Mouse (Mus musculus): ENCODE measurements around the gene Drc1. TPM values are rescaled to one million over a fixed set of nuclear protein-coding genes. Genes with fewer than 3 reads are reported as not detected.

Drc1 gene
- polyA plus RNA-seq (2014; fragmentation: Nextera tagmentation; extraction: Ambion mirVana) = 0.99 and 1.1 TPM in 2 replicates

DNA sequence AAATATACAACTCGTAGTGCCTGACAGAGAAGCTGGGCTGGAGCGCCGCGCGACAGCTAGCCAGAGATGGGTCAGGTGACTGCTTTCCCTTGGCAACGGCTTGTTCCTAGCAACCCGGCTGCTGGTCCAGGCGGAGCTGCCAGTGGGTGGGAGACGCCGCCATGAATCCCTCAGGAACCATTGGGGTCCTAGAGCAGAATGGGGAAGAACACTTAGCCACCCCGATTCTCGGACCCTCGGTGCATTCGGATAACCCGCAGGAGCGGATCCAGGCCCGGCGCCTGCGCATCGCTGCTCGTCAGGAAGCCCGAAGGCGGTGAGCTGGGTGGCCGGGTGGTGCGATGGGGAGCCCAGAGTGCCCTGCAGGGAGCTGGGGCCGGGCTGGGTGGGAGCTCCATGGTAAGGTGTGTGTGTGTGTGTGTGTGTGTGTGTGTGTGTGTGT is at the start of gene Drc1:
Drc1 (plus strand) TSS at position 98 of the 442 bp plus-strand sequence.
- Histone ChIP-seq H3K27me3 (ENCODE audit: control insufficient read depth, insufficient read depth, low read length) (no peaks in the 10 kb centered on the region), H3K9ac (ENCODE audit: low read length) (peak within 1 kb of the TSS; percentile 53), H3K4me2 (ENCODE audit: low read depth, low read length, severe bottlenecking) (peak within 1 kb of the TSS; percentile 63), H3K9me3 (ENCODE audit: control insufficient read depth, low read length) (no peaks in the 10 kb centered on the region; the same call in 1 of the 2 replicates), H3K4me1 (replicated peaks; ENCODE audit: control insufficient read depth, insufficient read depth, low read length) (0 out of 2 replicates have a peak, but pooled peaks cover 2% of the 10 kb centered on the region), H3K27ac (ENCODE audit: low read depth, low read length) (no peak within 1 kb of the TSS), H3K4me3 (ENCODE audit: low read depth, low read length) (peak within 1 kb of the TSS; percentile 41), H3K36me3 (ENCODE audit: control insufficient read depth, insufficient read depth, low read length) (no peaks in the 10 kb centered on the region)
- WGBS = 3% methylated on average over 26 of the region's 26 CpGs
- peak; percentile 76 for DNase-seq (ENCODE audit: low spot score)
- ATAC-seq (replicated peaks; ENCODE audit: low FRiP score) = peak; percentile 82

DNA sequence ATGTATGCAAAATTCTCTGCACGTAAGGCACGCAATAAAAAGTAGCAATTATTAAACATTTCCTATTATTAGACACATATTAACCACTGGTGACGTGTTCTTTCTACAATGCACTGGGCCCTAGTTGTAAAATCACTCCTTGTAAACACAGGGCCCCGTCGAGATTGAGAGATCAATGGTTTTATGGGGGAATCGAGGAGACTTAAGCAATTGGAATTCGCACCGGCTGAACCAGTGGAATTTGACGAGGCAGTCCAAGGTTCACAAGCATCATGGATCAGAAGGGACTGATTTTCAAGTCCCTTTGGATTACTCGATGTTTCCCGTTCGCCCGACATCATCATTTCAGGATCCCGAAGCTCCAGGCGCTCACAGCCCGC is 49.3 kb upstream of the Drc1 start:
- Histone ChIP-seq H3K4me2 (ENCODE audit: low read depth, low read length, severe bottlenecking) (peak overlapping the region; percentile 74), H3K4me3 (ENCODE audit: low read depth, low read length) (peak overlapping the region; percentile 66), H3K36me3 (ENCODE audit: control insufficient read depth, insufficient read depth, low read length) (no peaks in the 10 kb centered on the region), H3K27me3 (ENCODE audit: control insufficient read depth, insufficient read depth, low read length) (no peaks in the 10 kb centered on the region), H3K4me1 (replicated peaks; ENCODE audit: control insufficient read depth, insufficient read depth, low read length) (peaks cover 5% of the 10 kb centered on the region; the same call in 1 of the 2 replicates), H3K27ac (ENCODE audit: low read depth, low read length) (peak overlapping the region; percentile 68; the same call in 1 of the 2 replicates), H3K9ac (ENCODE audit: low read length) (peak overlapping the region; percentile 67), H3K9me3 (ENCODE audit: control insufficient read depth, low read length) (no peaks in the 10 kb centered on the region)
- no peak for ATAC-seq (replicated peaks; ENCODE audit: low FRiP score)
- 56% methylated on average over 16 of the region's 16 CpGs for WGBS
- no peak for DNase-seq (ENCODE audit: low spot score)

DNA sequence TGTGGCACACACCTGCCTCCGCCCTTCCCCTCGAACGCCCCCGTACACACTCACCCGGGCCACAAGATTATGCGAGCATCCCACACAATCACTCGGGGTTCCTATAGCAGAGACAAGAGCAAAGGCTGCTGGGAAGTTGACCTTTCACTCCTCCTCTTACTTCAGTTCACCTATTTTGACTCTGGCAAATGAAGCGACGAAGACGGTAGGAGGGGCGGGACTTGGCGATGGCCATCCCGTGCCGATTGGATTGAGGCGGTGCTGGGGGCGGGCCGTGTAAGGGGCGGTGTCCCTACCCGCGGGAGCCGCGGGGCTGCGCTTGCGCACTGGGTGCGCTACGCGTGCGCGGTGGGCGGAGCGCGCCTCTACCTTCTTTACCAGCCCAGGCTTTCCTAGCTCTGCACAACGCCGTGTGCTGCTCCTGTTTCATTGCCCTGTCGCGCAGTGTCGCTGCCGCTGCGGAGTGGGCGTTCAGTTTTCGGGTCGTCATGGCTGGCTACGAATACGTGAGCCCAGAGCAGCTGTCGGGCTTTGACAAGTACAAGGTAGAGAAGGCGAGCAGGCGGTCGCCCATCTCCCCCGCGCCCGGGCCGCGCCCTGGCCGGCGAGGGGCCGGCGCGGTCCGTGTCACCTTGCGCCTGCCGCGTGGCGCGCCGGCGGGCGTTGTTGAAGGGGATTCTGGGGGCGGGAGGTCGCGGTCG is 48.8 kb upstream of the Drc1 start, which contains the start of gene Selenoi:
Selenoi (plus strand) TSS at position 311 of the 701 bp plus-strand sequence.
- WGBS = 4% methylated on average over 71 of the region's 71 CpGs
- DNase-seq (ENCODE audit: low spot score) (peak; percentile 98), ATAC-seq (replicated peaks; ENCODE audit: low FRiP score) (peak; percentile 100)
- Histone ChIP-seq H3K9ac (ENCODE audit: low read length) (peak within 1 kb of the TSS; percentile 69), H3K9me3 (ENCODE audit: control insufficient read depth, low read length) (no peaks in the 10 kb centered on the region), H3K27ac (ENCODE audit: low read depth, low read length) (peak within 1 kb of the TSS; percentile 75), H3K4me2 (ENCODE audit: low read depth, low read length, severe bottlenecking) (peak within 1 kb of the TSS; percentile 74), H3K4me1 (replicated peaks; ENCODE audit: control insufficient read depth, insufficient read depth, low read length) (peaks cover 5% of the 10 kb centered on the region; the same call in 1 of the 2 replicates), H3K4me3 (ENCODE audit: low read depth, low read length) (peak within 1 kb of the TSS; percentile 66), H3K36me3 (ENCODE audit: control insufficient read depth, insufficient read depth, low read length) (no peaks in the 10 kb centered on the region), H3K27me3 (ENCODE audit: control insufficient read depth, insufficient read depth, low read length) (no peaks in the 10 kb centered on the region)

DNA sequence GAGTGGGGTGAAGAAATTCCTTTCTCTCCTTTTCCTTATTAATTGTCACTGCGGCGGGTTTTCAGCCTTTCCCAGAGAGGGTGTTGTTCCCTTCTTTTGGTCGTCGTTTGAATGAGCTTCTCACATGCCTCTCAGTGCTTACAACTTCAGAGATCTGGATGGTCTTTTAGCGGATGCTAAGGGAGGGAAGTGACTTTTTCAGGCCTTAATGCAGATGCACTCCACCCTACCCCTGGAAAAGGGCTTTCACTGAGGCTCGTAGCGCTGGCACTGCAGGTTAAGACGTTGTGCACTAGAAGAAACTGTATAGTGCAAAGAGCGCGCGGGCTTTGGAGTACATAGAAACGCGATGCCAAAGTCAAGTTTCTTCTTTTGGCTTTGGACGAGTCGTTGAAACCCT is 48.1 kb upstream of the Drc1 start:
- DNase-seq (ENCODE audit: low spot score) = peak; percentile 55
- WGBS = 4% methylated on average over 15 of the region's 15 CpGs

DNA sequence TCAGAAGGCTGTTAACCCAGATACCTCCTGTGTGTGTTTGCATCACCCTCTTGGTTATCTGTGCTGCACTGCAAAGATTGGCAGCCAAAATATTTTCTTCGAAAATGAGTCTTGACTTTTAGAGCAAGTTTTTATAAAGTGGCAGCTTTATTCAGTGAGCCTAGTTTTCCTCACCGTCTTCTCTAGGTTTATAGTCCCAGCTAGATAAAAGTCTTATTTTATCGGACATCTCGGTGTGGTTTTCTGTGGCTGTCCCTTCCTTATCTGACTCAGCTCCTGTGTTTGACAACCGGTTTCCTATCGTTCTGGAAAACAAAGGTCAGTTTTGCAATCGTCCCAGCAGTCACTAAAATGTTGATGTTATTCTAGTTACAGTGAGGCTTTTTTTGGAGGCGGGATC is 47.2 kb upstream of the Drc1 start:
- Histone ChIP-seq H3K4me3 (ENCODE audit: low read depth, low read length) (peak overlapping the region; percentile 66), H3K27me3 (ENCODE audit: control insufficient read depth, insufficient read depth, low read length) (no peaks in the 10 kb centered on the region), H3K9ac (ENCODE audit: low read length) (peak overlapping the region; percentile 10), H3K4me2 (ENCODE audit: low read depth, low read length, severe bottlenecking) (peak overlapping the region; percentile 74; the same call in 1 of the 2 replicates), H3K9me3 (ENCODE audit: control insufficient read depth, low read length) (no peaks in the 10 kb centered on the region), H3K27ac (ENCODE audit: low read depth, low read length) (no peak overlapping the region), H3K36me3 (ENCODE audit: control insufficient read depth, insufficient read depth, low read length) (no peaks in the 10 kb centered on the region), H3K4me1 (replicated peaks; ENCODE audit: control insufficient read depth, insufficient read depth, low read length) (peaks cover 5% of the 10 kb centered on the region; the same call in 1 of the 2 replicates)
- 76% methylated on average over 8 of the region's 8 CpGs for WGBS
- DNase-seq (ENCODE audit: low spot score) = no peak
- ATAC-seq (replicated peaks; ENCODE audit: low FRiP score) = no peak

More for the DNA sequence above, 48.1 kb upstream of the Drc1 start:
- no peaks in the 10 kb centered on the region for H3K36me3 ChIP-seq (ENCODE audit: control insufficient read depth, insufficient read depth, low read length)
- peak overlapping the region; percentile 69 for H3K9ac ChIP-seq (ENCODE audit: low read length)
- H3K4me2 ChIP-seq (ENCODE audit: low read depth, low read length, severe bottlenecking) = peak overlapping the region; percentile 74
- H3K27ac ChIP-seq (ENCODE audit: low read depth, low read length) = peak overlapping the region; percentile 75
- peak overlapping the region; percentile 66 for H3K4me3 ChIP-seq (ENCODE audit: low read depth, low read length)
- H3K27me3 ChIP-seq (ENCODE audit: control insufficient read depth, insufficient read depth, low read length) = no peaks in the 10 kb centered on the region
- peaks cover 5% of the 10 kb centered on the region; the same call in 1 of the 2 replicates for H3K4me1 ChIP-seq (replicated peaks; ENCODE audit: control insufficient read depth, insufficient read depth, low read length)
- no peaks in the 10 kb centered on the region for H3K9me3 ChIP-seq (ENCODE audit: control insufficient read depth, low read length)
- ATAC-seq (replicated peaks; ENCODE audit: low FRiP score) = no peak

DNA sequence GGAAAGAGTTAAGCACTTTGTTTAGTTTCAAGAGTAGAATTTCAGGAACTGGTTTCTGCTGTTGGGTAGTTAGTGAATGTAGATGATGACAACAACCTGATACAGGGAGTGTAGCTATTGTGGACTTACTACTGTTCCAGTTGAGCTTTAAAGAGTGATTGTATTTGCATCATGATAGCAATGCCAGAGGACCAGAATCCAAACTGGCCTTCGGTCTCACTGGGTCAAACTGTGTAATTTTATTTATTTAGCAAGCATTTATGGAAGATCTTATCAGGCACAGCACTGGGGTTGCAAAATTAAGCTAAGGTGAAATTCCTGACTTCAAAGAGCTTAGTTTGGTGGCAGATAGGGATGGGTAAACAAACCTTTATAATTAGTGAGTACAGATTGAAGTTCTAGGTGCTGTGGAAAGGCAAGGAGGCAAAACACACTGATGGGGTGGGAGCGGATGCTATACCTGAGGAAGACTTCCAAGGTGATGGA is 45.5 kb upstream of the Drc1 start:
- Histone ChIP-seq H3K4me3 (ENCODE audit: low read depth, low read length) (no peak overlapping the region), H3K27ac (ENCODE audit: low read depth, low read length) (no peak overlapping the region), H3K9ac (ENCODE audit: low read length) (no peak overlapping the region), H3K4me1 (replicated peaks; ENCODE audit: control insufficient read depth, insufficient read depth, low read length) (peaks cover 5% of the 10 kb centered on the region; the same call in 1 of the 2 replicates), H3K27me3 (ENCODE audit: control insufficient read depth, insufficient read depth, low read length) (no peaks in the 10 kb centered on the region), H3K36me3 (ENCODE audit: control insufficient read depth, insufficient read depth, low read length) (no peaks in the 10 kb centered on the region), H3K9me3 (ENCODE audit: control insufficient read depth, low read length) (no peaks in the 10 kb centered on the region), H3K4me2 (ENCODE audit: low read depth, low read length, severe bottlenecking) (no peak overlapping the region)
- no peak for ATAC-seq (replicated peaks; ENCODE audit: low FRiP score)
- 93% methylated on average over 2 of the region's 2 CpGs for WGBS
- no peak for DNase-seq (ENCODE audit: low spot score)

DNA sequence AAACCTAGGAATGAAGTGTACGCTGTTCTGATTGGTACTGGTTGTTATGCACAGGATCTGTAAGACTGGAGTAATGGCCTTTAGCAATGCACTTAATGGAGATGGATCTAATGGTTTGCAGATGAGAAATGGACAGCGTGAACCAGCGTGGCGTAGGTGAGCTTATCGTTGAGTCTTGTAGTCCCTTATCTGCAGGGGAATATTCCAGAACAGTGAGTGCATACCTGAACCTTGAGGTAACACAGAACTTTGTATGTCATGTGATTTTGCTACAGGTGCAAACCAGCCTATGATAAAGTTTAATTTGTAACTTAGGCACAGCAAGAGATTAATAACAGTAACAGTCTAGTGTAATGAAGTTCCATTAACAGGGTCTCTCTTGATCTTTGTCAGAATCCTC is 42.7 kb upstream of the Drc1 start:
- Histone ChIP-seq H3K36me3 (ENCODE audit: control insufficient read depth, insufficient read depth, low read length) (no peaks in the 10 kb centered on the region), H3K9me3 (ENCODE audit: control insufficient read depth, low read length) (no peaks in the 10 kb centered on the region), H3K9ac (ENCODE audit: low read length) (no peak overlapping the region), H3K4me2 (ENCODE audit: low read depth, low read length, severe bottlenecking) (no peak overlapping the region), H3K4me3 (ENCODE audit: low read depth, low read length) (no peak overlapping the region), H3K27ac (ENCODE audit: low read depth, low read length) (no peak overlapping the region), H3K4me1 (replicated peaks; ENCODE audit: control insufficient read depth, insufficient read depth, low read length) (peaks cover 2% of the 10 kb centered on the region; the same call in 1 of the 2 replicates), H3K27me3 (ENCODE audit: control insufficient read depth, insufficient read depth, low read length) (no peaks in the 10 kb centered on the region)
- DNase-seq (ENCODE audit: low spot score) = no peak
- WGBS = 97% methylated on average over 5 of the region's 5 CpGs
- no peak for ATAC-seq (replicated peaks; ENCODE audit: low FRiP score)

DNA sequence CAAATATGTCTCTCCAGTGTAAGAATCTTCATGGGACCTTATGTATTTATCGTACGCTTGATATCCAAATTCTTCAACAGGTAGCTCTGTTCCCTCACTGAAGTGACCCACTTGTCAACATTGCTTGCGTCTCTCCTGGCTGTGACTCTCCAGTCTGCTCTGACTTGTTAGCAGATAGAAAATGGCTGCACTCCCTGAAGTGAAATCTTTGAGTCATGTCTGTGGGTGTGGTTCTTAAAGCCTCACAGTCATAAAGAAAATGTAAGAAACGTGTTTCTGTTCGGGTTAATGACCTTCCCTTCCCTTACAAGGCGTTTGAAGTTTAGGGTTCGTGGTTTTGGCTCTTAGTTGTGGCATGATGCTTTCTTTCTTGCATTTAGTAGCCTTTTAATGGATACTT is 40.6 kb upstream of the Drc1 start:
- WGBS = 94% methylated on average over 7 of the region's 7 CpGs
- H3K4me2 ChIP-seq (ENCODE audit: low read depth, low read length, severe bottlenecking) = no peak overlapping the region
- DNase-seq (ENCODE audit: low spot score) (no peak), ATAC-seq (replicated peaks; ENCODE audit: low FRiP score) (no peak)
- no peak overlapping the region for H3K9ac ChIP-seq (ENCODE audit: low read length)
- H3K4me1 ChIP-seq (replicated peaks; ENCODE audit: control insufficient read depth, insufficient read depth, low read length) = no peaks in the 10 kb centered on the region
- H3K27me3 ChIP-seq (ENCODE audit: control insufficient read depth, insufficient read depth, low read length) = no peaks in the 10 kb centered on the region
- H3K27ac ChIP-seq (ENCODE audit: low read depth, low read length) = no peak overlapping the region
- no peak overlapping the region for H3K4me3 ChIP-seq (ENCODE audit: low read depth, low read length)
- H3K9me3 ChIP-seq (ENCODE audit: control insufficient read depth, low read length) = no peaks in the 10 kb centered on the region
- no peaks in the 10 kb centered on the region for H3K36me3 ChIP-seq (ENCODE audit: control insufficient read depth, insufficient read depth, low read length)

Measured in forebrain, embryonic 11.5 days (tissue).